Mouse (Mus musculus): ENCODE data around the gene Cep128.

Cep128 gene

DNA sequence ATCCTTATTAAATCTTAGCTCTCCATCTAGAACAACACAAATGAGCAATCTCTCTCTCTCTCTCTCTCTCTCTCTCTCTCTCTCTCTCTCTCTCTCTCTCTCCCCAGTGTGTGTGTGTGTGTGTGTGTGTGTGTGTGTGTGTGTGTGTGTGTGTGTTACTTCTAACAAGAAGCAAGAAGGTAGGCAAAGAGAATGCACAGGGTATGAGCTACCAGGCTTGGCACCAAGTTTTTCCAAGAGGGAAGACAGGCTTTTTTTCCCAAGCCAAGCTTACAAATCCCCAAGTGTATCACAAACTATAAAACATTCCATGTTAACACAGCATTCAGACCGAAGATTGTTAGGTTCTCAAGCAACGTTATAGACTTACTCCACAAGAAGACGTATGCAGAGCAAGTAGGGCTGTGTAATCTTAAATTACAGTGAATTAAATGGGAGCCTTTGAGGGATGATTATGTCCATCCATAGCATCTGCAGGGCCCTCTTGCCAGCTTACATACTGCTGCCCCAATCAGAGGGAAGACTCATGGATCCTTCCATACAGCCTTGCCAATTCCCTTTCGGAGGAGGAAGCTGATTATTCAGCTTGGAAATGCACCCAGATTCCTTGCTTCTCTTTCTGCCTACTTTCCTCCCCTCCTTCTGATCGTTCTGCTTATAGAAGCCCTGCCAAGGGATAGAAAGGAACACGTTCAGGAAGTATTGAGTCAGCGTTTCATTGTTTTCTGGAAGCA lies 429.3 kb downstream of the Cep128 start:
- DNase-seq (ENCODE audit: low spot score in 2 of 2): no peak
